Mouse (Mus musculus) 416B (cell line): ENCODE data around the gene Trmt61a.
A peak's percentile ranks its signal among the peaks of the same experiment; 100 is the strongest.
"Not testable (repeated sequence)": the region's sequence is repeated elsewhere in the genome, so short reads cannot be mapped to it uniquely, and the experiment has no call there.

ENCODE experiments used
- DNase-seq: peaks from one replicate; pipeline ENCODE4 v3.0.0; 2011; ENCODE audit warnings: low read depth

Trmt61a gene

DNA sequence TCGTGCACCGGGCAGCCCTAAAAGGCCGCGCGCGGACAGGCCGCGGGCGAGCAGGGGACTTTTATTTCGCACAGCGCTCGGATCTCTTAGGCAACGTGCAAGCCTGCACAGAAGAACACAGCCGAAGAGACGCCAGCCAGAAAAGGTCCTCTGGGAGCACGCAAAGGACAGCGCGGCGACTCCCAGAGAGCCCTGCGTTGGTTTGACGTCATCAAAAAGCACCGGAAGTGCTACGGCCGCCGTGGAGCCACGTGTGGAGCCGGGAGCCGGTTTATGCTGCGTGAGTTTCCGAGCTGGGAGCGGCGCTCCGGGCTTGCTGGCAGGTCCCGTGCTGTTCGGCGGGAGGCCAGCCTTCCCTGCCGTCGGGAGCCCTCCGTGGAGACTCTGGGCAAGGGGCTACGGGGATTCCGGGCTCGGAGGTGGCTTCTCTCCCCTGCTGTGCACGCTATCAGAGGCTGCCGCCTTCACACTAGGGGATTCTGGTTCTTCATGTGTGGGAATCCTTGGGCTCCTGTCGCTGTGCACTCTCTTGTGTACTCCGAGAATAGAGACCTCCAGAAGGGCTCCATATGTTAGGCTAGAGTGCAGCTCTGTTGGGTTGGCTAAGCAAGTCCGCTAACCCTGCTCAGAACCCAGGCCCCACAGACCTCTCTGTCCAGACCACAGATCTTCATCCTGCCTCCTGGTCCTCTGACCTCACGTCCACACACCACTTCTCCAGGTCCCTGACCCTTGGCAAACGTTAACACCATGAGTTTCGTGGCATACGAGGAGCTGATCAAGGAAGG lies at the start of gene Trmt61a:
TSS of gene Trmt61a (plus strand) at position 224 of the 788 bp plus-strand sequence.
- peak; percentile 94 for DNase-seq

DNA sequence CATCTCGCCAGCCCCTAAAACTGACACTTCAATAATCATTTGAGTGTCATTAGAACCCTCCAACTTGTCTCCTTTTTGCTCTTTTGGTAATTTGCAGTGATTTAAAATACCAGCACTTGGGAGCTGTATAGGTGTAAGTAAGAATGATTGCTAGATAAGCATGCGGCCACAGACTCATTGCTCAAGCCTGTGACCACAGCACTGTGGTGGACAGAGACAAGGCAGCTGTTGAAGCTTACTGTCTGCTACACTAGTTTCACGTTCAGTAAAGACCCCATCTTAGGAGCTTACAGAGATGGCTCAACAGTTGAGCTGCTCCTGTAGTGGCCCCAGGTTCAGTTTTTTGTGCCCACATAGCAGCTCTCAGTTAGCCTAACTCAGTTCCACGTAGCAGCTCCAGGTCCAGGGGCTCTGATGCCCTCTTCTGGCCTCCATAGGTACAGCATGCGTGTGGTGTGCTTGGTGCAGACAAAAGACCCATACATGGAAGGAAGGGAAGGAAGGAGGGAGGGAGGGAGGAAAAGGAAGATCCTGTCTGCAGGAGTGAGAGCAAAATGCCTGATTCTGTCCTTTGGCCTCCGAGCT lies 29.8 kb upstream of the Trmt61a start:
- peak; percentile 74 for DNase-seq

DNA sequence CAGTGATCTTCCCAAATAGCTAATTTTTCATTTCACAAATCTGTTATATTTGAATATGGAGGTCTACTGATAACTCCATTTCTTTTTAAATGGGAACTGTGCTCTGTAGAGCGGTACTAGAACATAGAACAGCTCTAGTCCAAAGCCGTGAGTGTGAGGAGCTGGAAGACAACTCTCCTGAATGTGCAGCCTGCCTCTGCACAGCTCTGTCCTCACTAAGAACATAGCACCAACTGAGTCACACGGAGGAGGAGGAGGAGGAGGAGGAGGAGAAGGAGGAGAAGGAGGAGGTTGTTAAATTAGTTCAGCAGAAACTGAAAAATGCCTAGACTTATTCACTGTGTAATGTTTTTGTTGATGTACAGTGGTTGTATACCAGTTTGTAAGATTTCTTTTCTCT lies 25.0 kb upstream of the Trmt61a start:
- no peak for DNase-seq

DNA sequence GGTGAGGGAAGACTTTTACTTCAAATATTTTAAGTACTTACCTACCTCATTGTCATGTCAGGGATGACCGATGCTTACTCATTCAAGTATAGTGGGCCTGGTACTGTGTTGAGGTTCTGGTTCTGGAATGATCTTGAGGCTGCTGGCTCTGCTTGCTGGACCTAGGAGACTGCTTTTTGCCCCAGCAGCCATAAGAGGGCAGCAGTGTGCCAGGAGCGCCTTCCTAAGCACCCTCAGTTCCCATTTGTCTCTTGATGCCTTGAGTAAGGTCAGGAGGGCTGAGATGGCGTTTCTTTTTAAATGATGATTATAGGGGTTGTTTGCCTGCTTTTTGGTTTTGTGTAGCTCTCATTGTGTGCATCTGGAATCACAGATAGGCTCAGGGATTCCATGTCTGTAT lies 24.5 kb upstream of the Trmt61a start:
- DNase-seq, result peak; percentile 78

DNA sequence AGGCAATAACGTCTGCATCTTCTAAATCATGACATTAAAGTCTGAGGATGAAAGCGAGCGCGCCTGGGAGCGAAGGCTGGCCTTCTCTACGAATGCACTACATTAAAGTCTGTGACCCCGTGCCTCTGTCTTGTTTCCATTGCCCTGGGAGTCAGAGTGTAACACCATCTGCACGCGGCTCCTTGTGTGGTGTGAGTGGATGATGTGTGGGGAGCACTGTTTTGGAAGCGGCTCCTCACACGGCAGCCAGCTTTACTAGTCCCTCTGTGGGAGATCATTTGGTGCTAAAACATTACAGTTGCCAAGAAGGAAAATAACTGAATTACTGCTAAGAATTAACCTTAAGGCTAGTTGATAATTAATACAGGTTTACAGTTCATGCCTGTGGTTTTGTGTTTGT lies 22.2 kb upstream of the Trmt61a start:
- DNase-seq, result no peak

DNA sequence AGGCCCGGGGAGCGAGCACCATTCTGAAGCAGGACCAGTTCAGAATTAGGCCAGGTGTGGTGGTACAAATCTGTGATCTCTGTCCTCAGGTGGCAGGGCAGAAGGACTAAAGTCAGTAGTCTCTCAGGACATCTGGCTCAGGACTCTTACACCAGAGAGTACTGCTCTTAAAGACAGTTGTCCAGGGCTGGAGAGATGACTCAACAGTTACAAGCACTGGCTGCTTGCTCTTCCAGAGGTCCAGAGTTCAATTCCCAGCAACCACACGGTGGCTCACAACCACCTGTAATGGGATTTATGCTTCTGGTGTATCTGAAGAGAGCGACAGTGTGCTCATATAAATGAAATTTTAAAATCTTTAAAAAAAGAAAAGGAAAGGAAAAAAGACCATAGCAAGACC lies 18.6 kb upstream of the Trmt61a start:
- DNase-seq, result no peak

DNA sequence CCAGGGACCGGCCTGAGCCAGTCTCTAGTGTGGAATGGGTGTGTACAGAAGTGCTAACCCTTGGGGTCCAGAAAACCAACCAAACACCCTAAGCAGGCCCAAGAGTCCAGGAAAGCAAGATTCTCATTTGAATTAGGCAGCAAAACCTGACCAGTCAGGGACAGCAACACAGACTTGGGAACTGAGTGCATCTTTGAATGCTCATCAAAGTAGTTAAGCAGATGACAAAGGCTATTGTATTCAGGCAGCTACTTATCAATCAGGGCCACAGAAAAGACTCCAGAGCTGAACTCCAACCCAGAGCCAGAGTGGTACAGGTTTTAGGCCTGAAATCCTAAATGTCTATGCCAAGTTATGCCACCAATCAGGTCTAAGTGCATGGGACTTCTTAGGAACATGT lies 17.3 kb upstream of the Trmt61a start:
- DNase-seq, result no peak

DNA sequence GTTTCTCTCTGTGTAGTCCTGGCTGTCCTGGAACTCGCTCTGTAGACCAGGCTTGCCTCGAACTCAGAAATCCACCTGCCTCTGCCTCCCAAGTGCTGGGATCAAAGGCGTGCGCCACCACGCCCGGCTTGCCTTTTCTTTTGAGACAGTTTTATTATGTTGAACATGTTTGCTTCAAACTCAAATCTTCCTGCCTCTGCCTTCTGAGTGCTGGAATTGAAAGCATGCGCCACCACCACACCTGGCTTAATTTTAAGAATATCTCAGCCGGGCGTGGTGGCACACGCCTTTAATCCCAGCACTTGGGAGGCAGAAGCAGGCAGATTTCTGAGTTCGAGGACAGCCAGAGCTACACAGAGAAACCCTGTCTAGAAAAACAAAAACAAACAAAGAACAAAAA lies 16.4 kb upstream of the Trmt61a start:
- DNase-seq, result not testable (repeated sequence)

DNA sequence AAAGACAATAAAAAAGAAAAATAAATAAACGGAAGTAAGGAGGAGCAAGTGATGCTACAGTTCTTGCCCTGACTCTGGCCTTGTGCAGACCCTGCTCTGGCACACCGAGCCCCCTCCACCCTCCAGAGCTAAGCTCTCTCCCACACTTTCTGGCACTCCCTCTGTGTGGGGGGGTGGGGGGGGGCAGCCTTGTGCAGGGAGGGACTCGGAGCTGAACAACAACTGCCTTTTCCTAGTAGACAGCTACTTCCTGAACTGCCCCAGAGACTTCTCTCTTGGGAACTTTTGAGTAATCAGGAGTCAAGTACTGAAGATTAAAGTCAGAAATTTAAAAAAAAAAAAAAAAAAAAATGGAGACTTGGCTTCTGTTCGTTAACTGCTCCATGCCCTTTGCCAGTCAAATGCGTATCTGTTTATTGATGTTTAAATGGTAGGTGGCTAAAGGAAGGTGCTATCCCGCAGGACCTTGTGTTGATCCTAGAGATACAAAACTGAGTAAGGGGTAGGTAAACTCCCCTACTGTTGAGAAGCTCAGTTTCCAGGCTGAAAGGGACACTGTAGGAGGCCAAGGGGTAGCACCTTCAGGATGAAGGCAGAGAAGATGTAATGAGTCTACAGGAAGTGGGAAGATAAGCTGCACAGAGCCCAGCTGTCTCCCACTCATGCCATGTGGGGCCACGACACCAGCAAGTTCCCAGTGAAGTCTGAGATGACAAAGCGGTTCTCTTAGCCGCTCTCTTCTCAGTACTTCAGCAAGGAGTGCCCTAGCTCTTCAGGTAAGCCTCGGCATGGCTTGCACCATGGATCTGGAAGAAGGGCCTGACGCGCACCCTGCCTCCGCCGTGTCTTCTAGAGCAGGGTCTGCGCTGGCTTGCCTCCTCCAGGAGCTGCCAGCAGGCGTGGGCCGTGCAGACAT lies 14.4 kb upstream of the Trmt61a start:
- DNase-seq, result no peak

DNA sequence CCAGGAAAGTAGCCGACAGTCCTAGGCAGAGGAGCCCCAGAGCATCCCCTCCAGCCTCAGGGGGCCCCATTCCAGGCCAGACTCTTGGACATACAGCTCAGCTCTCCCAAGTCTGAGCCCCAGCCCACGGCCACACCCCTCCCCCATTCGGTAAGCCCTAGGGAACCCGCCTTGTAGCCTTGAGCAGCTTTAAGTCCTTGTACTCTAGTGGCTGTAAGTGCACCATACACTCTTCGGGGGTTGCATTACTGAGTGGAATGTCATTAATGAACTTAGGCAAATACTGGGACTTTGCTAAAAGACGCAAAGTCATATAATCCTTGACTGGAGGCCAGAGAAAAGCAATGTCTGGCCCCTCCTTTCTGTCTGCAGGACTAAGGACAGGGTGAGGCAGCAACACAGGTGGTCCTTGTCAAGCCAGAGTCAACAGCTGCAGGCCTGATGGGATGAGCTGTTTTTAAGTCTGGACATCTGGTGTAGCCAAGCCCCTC lies 13.7 kb upstream of the Trmt61a start:
- no peak for DNase-seq

DNA sequence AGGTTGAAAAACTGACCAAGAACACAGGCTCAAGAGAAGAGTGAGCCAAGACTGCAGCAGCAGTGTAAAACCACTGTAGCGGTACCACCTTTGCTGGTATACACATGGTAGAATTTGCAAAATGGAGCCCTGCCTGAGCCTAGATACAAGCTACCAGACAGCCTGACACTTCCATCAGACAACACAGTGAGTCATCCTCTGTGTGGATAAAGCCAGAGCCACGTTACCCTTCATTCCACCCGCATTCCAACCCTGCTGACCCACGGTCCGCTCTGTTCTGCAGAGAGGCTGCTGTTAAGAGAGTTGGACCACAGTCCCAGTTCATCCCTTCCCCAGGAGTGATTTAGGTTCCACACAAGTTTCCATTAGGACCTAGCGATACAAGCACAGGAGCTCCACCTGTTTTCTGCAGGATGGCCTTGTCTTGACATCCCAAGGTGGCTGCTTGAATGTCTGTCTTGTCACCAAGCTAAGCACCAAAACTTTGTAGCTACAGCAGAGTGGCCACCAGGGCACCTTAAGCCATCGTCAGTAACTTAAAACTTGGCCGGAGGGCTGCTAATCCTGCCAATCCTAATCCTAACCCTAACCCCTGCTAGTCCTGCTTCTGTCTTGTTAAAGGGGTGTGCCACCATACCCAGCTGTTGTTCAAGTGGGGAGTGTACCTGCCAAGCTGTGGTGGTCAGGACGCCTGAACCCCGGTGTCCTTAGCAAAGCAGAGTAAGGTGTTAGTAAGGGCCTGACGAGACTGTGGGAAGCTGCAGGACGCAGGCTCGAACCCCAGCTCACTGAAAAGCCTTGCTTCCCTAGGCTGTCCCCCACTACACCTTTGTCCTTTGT lies 12.6 kb upstream of the Trmt61a start:
- DNase-seq, result no peak

DNA sequence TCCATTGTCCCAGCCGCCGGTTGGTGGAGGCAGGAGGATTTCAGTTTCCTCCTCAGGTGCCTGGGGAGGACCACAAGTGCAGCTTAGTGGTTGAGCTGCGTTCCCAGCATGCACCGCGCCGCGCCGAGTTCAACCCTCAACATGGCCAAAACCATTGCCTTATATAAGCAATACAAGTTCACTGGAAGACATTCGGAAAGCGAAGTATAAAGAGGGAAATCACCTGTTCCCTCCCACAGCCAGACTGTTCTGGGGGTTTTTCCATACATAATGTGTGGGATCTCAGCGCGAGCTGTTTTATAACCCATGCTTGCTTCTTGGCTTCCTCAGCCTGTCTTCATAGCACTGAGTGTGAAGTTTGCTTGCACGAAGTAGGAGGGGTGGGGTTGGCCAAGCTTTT lies 11.5 kb upstream of the Trmt61a start:
- no peak for DNase-seq

DNA sequence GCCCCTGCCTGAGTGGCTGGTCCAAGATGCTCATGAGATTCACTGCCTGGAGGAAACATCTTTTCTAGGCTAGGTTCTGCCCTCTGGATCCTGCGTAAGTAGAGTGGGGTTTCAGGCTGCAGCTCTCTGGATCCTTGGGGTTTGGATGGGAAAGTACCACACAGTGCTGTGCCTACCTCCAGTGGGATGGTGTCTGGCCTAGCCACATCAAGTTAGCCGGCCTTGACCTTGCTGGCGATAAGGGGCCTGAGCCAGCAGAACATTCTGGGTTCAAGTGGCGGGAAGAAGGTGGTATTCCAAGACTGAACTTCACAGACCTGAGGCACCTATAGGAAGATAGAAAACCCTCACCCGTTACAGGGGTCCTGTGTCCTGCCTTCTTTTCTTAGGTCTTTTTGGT lies 10.5 kb upstream of the Trmt61a start:
- no peak for DNase-seq

DNA sequence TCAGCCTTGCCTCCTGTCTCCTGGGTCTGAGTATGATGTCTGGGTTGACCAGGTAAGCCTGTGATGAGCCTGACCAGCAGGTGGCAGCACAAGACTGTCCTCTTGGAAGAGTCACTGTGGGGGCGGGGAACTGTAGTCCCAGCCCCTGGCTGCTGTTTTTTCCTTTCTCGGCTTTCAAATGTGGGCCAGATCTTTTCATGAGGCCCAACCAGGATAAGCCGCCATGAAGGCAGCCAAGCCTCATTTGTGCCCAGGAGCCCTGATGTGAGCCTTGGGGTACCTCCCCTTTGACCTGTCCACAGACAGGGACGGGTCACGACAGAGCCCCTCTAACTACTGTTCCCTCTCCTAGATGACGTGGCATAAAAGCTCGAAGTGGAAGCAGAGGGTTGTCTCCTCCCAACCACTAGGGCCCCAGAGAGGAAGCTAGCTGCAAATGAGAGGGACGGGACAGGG lies 9.4 kb upstream of the Trmt61a start:
- peak; percentile 95 for DNase-seq

DNA sequence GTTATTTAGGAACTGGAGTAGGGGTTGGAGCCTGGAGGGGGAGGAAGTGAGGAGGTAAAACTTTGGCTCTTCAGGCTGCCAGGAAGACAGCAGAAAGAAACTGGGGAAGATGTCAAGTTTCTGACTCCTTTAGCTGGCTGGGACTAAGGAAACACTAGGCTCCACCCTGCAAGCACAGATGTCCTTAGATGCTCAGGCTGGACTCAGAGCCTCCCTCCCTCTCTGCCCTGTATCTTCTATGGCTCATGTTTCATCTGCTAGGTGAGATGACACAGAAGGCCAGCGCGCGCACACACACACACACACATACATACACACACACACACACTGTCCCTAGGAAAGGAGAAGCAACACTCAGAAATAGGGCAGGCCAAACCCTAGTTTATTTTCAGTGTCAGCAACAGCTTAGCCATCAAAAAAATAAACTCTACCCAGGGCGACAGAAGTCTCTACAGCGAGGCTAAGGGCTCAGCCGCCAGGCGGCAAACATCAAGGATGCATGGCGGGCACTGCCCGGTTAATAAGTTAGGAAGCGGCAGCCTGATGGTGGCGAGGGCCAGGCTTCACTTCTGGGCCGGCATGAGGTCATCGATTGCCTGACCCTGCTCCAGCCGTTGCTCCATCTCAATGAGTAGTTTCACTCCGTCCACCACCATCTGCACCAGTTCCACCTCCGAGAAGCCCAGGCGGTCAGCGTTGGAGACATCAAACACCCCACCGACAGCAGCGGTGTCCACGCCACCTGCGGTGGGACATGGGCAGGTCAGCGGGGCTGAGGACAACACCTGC lies 8.7 kb upstream of the Trmt61a start:
- DNase-seq, result peak; percentile 68

DNA sequence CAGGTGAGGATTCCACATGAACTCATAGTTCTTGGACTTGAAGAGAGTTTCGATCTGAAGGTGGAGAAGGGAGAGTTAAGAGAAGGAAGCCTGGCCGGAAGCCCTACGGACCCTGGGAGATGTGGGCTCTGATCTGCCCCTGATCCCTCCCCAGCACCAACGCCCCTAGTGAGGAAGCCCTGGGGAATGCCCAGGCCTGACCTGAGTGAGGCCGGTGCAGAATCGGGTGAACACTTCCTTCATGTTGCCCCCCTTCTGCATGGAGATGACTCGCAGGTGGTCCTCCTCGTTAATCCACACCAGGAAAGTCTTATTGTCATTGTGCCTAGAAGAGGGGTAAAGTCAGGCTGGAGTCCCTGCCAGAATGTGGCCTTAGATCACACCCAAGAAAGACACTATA lies 7.9 kb upstream of the Trmt61a start:
- no peak for DNase-seq

DNA sequence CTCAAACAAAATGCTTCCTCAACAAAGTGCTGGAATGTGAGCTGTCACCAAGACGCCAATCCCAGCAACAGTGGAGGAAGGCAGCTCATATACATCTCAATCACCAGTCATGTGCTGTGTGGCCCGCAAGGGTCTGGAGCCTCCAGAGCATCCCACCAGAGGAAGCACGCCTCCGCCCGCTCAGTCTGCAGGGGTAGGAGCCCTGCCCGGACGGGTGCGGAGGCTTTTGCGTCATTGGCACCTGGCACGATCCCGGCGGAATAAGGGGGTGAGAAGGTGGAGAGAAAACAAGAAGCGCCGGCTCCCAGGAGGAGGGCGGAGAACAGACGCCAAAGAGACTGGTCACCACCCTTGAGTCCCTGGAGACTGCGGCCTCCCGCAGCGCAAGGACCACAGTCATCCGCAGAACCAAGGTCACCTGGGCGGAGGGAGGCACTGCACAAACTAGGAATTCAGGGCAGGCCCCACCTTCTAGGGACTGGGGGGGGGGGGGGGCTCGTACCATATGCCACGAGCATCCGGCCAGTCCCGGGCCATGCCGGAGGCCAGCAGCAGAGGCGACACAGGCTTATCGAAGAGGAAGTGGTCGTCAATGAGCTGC lies 7.4 kb upstream of the Trmt61a start:
- no peak for DNase-seq

DNA sequence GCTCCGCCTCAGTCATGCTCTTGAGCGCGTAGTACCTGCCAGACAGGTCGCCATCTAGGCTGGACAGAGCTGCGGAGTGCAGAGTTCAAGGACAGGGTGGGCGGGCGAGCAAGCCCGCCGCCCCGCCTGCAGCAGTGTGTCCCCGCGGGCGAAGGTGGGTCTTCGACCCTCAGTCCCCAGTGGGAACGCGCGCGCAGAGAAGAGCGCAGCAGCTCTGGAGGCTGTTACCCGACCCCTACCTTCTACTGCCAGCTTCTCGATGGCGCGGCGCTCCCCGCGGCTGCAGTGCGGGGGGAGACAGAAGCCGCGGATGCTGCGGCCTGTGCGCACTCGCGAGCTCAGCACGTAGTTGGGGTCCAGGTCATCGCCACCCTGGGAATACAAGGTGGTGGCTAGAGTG lies 6.9 kb upstream of the Trmt61a start:
- no peak for DNase-seq

DNA sequence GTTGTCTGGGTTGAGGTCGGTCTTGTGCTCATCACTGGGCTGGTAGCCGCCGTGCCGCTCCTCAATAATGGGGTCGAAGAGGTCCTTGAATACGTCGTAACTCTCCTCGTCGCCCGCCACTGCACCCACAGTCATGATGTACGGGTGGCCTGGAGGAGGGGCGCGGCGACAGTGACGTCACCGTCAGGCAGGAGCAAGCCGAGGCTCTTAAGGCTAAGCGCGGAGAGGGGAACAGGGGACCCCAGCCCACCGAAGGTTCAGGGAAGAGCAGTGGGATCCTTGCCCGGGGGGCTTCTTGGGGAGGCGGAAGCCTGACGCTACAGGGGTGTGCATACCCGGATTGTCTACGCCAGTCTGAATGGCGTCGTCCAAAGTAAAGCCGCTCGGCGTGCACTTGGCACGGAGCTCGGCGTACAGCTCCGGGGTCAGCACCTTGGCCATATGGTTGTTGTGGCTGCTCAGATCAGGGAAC lies 6.4 kb upstream of the Trmt61a start:
- no peak for DNase-seq

DNA sequence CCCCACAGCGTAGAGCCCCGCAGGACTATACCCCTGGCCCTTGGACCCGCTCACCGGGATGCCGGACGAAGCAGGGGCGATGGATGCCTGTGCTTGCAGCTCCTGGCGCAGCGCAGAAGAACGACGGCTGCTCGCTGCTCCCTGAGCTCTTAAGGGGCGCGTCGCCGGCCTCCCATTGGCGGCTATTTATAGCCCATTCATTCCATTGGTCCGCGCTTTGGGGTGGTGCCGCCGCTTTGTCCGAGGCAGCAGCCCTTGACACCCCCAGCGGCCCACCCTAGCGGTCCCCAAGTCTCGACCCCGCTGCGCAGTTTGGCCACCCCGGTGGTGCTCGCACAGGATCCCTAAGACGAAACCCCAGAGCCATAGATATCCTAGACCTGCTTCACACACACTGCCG lies 5.7 kb upstream of the Trmt61a start, which contains the start of gene Ckb:
TSS of gene Ckb (minus strand) at position 163 of the 400 bp plus-strand sequence.
- no peak for DNase-seq
